Mouse (Mus musculus) midbrain, embryonic 16.5 days (tissue): Measurements from ENCODE around the gene Stard3. TPM values are rescaled to one million over a fixed set of nuclear protein-coding genes. Genes with fewer than 3 reads are reported as not detected.

ENCODE experiments used
- ATAC-seq: fragments of 200-750 bp; cut with Nextera tagmentation; 2 replicates; pipeline ENCODE4 v1.8.0; 2017; ENCODE audit warnings: moderate TSS enrichment
- H3K27ac ChIP-seq: fragments of 300-500 bp; sonication (generic); 2 replicates; pipeline ENCODE4 v1.5.1; 2014; ENCODE audit warnings: mild to moderate bottlenecking, low read length, mixed read lengths
- H3K27me3 ChIP-seq: fragments of 300-500 bp; sonication (generic); 2 replicates; pipeline ENCODE4 v1.6.1; 2014; ENCODE audit warnings: low read depth, low read length, mixed read lengths; ENCODE audit not compliant: control insufficient read depth, insufficient read depth
- H3K36me3 ChIP-seq: fragments of 300-500 bp; sonication (generic); 2 replicates; pipeline ENCODE4 v1.6.1; 2014; ENCODE audit warnings: mild to moderate bottlenecking, low read length, moderate library complexity, mixed read lengths; ENCODE audit not compliant: control insufficient read depth, insufficient read depth
- H3K4me1 ChIP-seq: fragments of 300-500 bp; sonication (generic); 2 replicates; pipeline ENCODE4 v1.6.1; 2014; ENCODE audit warnings: mild to moderate bottlenecking, low read length, mixed read lengths; ENCODE audit not compliant: control insufficient read depth, insufficient read depth
- H3K4me2 ChIP-seq: fragments of 300-500 bp; sonication (generic); 2 replicates; pipeline ENCODE4 v1.6.1; 2014; ENCODE audit warnings: mild to moderate bottlenecking, low read length, mixed read lengths
- H3K4me3 ChIP-seq: fragments of 300-500 bp; sonication (generic); 2 replicates; pipeline ENCODE4 v1.5.1; 2014; ENCODE audit warnings: low read depth, mild to moderate bottlenecking, low read length, moderate library complexity, mixed read lengths
- H3K9ac ChIP-seq: fragments of 300-500 bp; sonication (generic); 2 replicates; pipeline ENCODE4 v1.6.1; 2014; ENCODE audit warnings: low read depth, low read length, mixed read lengths
- H3K9me3 ChIP-seq: fragments of 300-500 bp; sonication (generic); replicated peaks from 2 replicates; pipeline ENCODE4 v1.6.1; 2014; ENCODE audit warnings: mild to moderate bottlenecking, low read length, mixed read lengths; ENCODE audit not compliant: control insufficient read depth, poor library complexity, severe bottlenecking
- WGBS: fragments of 180-500 bp; shearing (Covaris S2); extraction: QIAGEN DNeasy Blood & Tissue Kit; methylation state at CpG from one replicate; pipeline ENCODE4 v1.1.7; 2014; 5-methylcytosine and 5-hydroxymethylcytosine counted together
- polyA plus RNA-seq: library from polyadenylated mRNA; unstranded; fragments of >200 nt; fragmentation: Nextera tagmentation; extraction: Ambion mirVana; gene quantifications from 2 replicates; pipeline ENCODE4 v1.2.1, GENCODE M21; 2015

Stard3 gene
- polyA plus RNA-seq, 1 experiment from 2014 or later = 32.9 TPM

- 87% methylated on average over 5 of the region's 5 CpGs for WGBS
- H3K36me3 ChIP-seq = no peaks in the 10 kb centered on the region
- ATAC-seq = no peak
Observed at GRCm38 (mm10) chr11:98428436-98428835, 70.3 kb downstream of the Stard3 start.

More at GRCm38 (mm10) chr11:98428436-98428835, 70.3 kb downstream of the Stard3 start:
- no peak overlapping the region for H3K9ac ChIP-seq
- no peak overlapping the region for H3K27ac ChIP-seq
- H3K4me2 ChIP-seq = no peak overlapping the region
- H3K27me3 ChIP-seq = no peaks in the 10 kb centered on the region
- H3K4me1 ChIP-seq = no peaks in the 10 kb centered on the region
- H3K4me3 ChIP-seq = no peak overlapping the region
- no peaks in the 10 kb centered on the region for H3K9me3 ChIP-seq

Other genes with a start within 250 kb of the Stard3 start
- 25.5 and 30.7 TPM in 2 replicates for gene Fbxl20, start 208.0 kb upstream of the Stard3 start, polyA plus RNA-seq
- 53.0 and 62.5 TPM in 2 replicates for gene Med1, start 165.1 kb upstream of the Stard3 start, polyA plus RNA-seq
- 6.9 and 8.3 TPM in 2 replicates for gene Cdk12, start 155.3 kb upstream of the Stard3 start, polyA plus RNA-seq
- gene Neurod2, start 28.7 kb upstream of the Stard3 start, polyA plus RNA-seq = 4.5 and 5.6 TPM in 2 replicates
- 2.4 and 2.9 TPM in 2 replicates for gene Ppp1r1b, start 10.0 kb upstream of the Stard3 start, polyA plus RNA-seq
- 0.22 TPM in 1 of 2 replicates, not detected in the other for gene Tcap, start 25.4 kb downstream of the Stard3 start, polyA plus RNA-seq
- 1.5 and 1.7 TPM in 2 replicates for gene Pnmt, start 28.1 kb downstream of the Stard3 start, polyA plus RNA-seq
- 7.4 and 8.6 TPM in 2 replicates for gene Pgap3, start 42.1 kb downstream of the Stard3 start, polyA plus RNA-seq
- 5.2 and 5.7 TPM in 2 replicates for gene Erbb2, start 54.1 kb downstream of the Stard3 start, polyA plus RNA-seq
- gene Mien1, start 80.6 kb downstream of the Stard3 start, polyA plus RNA-seq = 252 TPM in 2 replicates
- 0.42 and 0.82 TPM in 2 replicates for gene Grb7, start 88.0 kb downstream of the Stard3 start, polyA plus RNA-seq
- not detected in 2 replicates for gene Ikzf3, start 187.7 kb downstream of the Stard3 start, polyA plus RNA-seq
- gene Zpbp2, start 192.7 kb downstream of the Stard3 start, polyA plus RNA-seq = 0.15 TPM in 1 of 2 replicates, not detected in the other
- 119 and 121 TPM in 2 replicates for gene Ormdl3, start 229.0 kb downstream of the Stard3 start, polyA plus RNA-seq
- gene Lrrc3c, start 239.9 kb downstream of the Stard3 start, polyA plus RNA-seq = not detected in 2 replicates